Mouse (Mus musculus) brown adipose tissue, adult 24 weeks (tissue): ENCODE measurements around the gene Vmn2r54. TPM values are rescaled to one million over a fixed set of nuclear protein-coding genes. Genes with fewer than 3 reads are reported as not detected.
"Not testable (repeated sequence)": the region's sequence is repeated elsewhere in the genome, so short reads cannot be mapped to it uniquely, and the experiment has no call there.

ENCODE experiments used
- H3K27ac ChIP-seq: fragments of 200-500 bp; replicated peaks from 2 replicates; pipeline ENCODE4 v1.5.1; 2012; ENCODE audit warnings: low read depth, mild to moderate bottlenecking, low read length
- H3K4me1 ChIP-seq: fragments of 200-500 bp; 2 replicates; pipeline ENCODE4 v1.6.1; 2012; ENCODE audit warnings: low read length, mixed read lengths; ENCODE audit not compliant: control insufficient read depth, insufficient read depth, insufficient read length
- H3K4me3 ChIP-seq: fragments of 200-500 bp; 2 replicates; pipeline ENCODE4 v1.5.1; 2012; ENCODE audit warnings: low read depth, mild to moderate bottlenecking, low read length, moderate library complexity; ENCODE audit not compliant: insufficient read depth
- polyA plus RNA-seq: library from polyadenylated mRNA; stranded (reverse); fragments of >200 nt; gene quantifications from 2 replicates; pipeline ENCODE4 v1.2.4, GENCODE M21; 2012; ENCODE audit not compliant: missing spikeins, insufficient read depth, insufficient read length

Gene Vmn2r54
- polyA plus RNA-seq = not detected in 2 replicates

DNA sequence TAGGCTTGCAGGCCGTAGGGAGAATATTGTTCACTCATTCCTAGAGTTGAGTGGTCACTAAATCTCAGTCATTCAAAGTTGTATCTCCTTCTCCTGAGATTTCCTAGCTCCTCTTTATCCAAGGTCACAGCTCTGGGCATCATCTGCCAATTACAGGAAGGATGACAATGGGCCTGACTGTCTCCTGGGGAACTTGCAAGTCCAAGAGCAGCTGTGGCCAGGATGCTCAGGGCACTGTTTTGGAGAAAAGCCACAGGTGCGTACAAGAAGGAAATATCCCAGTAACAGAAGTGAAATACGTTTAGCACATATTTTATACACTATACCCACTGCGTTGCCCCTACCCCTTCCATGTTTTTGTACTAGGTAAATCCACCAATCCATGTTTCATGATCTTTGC, at the start of gene Vmn2r54:
TSS of gene Vmn2r54 (minus strand) at position 101 of the 400 bp plus-strand sequence.
- H3K4me3 ChIP-seq, H3K4me1 ChIP-seq, H3K27ac ChIP-seq: not testable (repeated sequence)

DNA sequence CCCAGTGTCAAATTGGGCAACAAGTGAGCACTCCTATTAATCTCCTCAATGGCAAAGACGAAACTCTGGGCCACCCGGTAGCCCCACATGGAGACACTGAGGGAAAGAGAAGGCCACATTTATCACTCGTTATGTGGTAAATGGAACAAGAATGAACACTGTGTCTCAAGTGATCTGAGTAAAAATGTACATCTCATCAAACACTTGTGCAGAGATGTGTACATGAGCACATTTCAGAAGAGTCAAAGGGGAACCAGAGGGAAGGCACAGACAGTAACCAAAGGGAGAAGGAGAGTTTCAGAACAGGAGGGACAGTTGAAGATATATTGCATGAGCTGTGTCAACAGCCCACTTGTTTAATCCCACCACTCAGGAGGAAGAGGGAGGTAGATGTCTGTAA, 44.8 kb upstream of the Vmn2r54 start, which contains the start of gene Vmn2r55:
TSS of gene Vmn2r55 (minus strand) at position 101 of the 400 bp plus-strand sequence.
- H3K27ac ChIP-seq, H3K4me1 ChIP-seq, H3K4me3 ChIP-seq: not testable (repeated sequence)

- no peaks in the 10 kb centered on the region for H3K4me1 ChIP-seq
- no peak within 1 kb of the TSS for H3K4me3 ChIP-seq
- H3K27ac ChIP-seq = no peak within 1 kb of the TSS
Observed at GRCm38 (mm10) chr7:12608688-12609087, 31.4 kb downstream of the Vmn2r54 start, which contains the start of gene Vmn2r53. Gene Vmn2r53 (minus strand): TSS chr7:12608788.

Other genes starting within 250 kb of the Vmn2r54 start
- 0.91 TPM in 1 of 2 replicates, not detected in the other for gene Zfp551, start 217.6 kb downstream of the Vmn2r54 start, polyA plus RNA-seq
- gene Zfp606, start 162.0 kb downstream of the Vmn2r54 start, polyA plus RNA-seq = 2.8 and 4.4 TPM in 2 replicates
- gene 2900092C05Rik, start 127.8 kb downstream of the Vmn2r54 start, polyA plus RNA-seq = not detected in 2 replicates
- not detected in 2 replicates for gene Vmn2r53, start 31.5 kb downstream of the Vmn2r54 start, polyA plus RNA-seq
- gene Vmn2r55, start 44.7 kb upstream of the Vmn2r54 start, polyA plus RNA-seq = not detected in 2 replicates
- not detected in 2 replicates for gene Vmn2r56, start 94.7 kb upstream of the Vmn2r54 start, polyA plus RNA-seq
- gene Zscan18, start 163.3 kb upstream of the Vmn2r54 start, polyA plus RNA-seq = not detected in 2 replicates
- 2.1 and 4.2 TPM in 2 replicates for gene Zfp329, start 178.5 kb upstream of the Vmn2r54 start, polyA plus RNA-seq
- 12.2 and 15.1 TPM in 2 replicates for gene Zfp110, start 194.4 kb upstream of the Vmn2r54 start, polyA plus RNA-seq
- gene Zfp128, start 240.9 kb upstream of the Vmn2r54 start, polyA plus RNA-seq = 2.0 and 2.5 TPM in 2 replicates